Mouse (Mus musculus): ENCODE results near the gene C7. TPM values are rescaled to one million over a fixed set of nuclear protein-coding genes. Genes with fewer than 3 reads are reported as not detected.

The C7 gene
- under 1 TPM; 0.65 to 0.81 TPM for total RNA-seq (2021)
- long read RNA-seq, experiment 1, partial matches to known transcripts: 2 of 2 reads
- long read RNA-seq, experiment 1, other reads (novel, unspliced or antisense): 0 of 2 reads
- long read RNA-seq, experiment 2, partial matches to known transcripts: 0 of 1 reads
- long read RNA-seq, experiment 2, other reads (novel, unspliced or antisense): 1 of 1 reads

DNA sequence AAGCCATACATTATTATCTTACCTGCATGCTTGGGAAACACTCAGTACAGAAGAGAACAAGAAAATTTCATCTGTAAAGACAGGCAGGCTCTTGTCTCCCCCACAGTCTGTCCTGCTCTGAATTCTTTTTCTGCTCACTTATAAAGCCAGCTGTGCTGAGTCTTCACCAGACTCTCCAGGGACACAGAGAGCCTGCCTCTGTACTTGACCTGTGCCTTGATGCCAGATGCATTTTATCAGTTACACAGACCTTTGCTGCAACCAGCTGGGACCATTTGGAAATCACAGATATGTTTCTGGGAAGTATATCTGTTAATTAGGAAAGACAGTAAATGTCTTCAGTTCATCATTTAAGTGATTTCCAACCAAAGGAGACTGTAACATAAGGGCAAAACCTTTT is at the start of gene C7:
Gene C7, minus strand, starts transcription at position 106 of the 400 bp plus-strand sequence.
- no peak for TF ChIP-seq CTCF (IDR thresholded peaks at IDR 0.05)
- DNase-seq (ENCODE audit: extremely low spot score in 1 of 2, low spot score in 2 of 2): no peak
- intact Hi-C loops (cut with DNase I): no loop called here
- Histone ChIP-seq H3K27ac (no peak within 1 kb of the TSS), H3K4me3 (no peak within 1 kb of the TSS)

DNA sequence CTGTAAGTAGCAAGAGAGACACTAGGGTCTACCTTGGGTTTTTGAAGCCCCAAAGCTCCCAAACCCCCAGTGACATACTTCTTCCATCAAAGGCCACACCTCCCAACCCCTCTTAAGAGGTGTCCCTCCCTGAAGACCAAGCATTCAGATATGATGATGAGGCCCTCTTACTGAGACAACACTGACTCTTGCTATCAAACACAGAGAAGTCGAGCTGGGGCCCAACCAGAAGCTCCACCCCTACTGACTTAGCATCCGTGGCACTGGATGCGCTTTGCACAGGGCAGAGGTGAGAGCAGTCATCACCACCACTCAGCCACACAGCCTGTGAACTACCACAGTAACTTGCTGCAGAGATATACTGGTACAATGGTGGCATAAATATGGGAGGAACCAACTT is 49.1 kb upstream of the C7 start:
- DNase-seq (ENCODE audit: extremely low spot score in 1 of 2, low spot score in 2 of 2): no peak
- intact Hi-C loops (cut with DNase I): no loop called here
- Histone ChIP-seq H3K27ac (no peak overlapping the region), H3K4me3 (no peak overlapping the region)
- no peak for TF ChIP-seq CTCF (IDR thresholded peaks at IDR 0.05)

DNA sequence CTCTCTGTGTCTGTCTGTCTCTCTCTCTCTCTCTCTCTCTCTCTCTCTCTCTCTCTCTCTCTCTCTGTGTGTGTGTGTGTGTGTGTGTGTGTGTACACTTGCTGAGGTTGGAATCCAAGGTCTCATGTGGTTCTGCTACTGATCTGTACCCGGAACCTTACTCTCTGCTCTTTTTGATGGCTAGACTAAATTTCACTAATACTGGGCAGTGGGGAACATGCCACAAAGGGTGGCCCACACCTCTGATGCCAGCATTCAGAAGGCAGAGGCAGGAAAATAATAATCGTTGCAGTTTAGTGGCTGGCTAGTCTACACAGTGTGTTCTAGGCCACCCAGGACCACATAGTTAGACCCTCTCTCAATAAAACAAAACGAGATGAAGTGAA is 45.1 kb upstream of the C7 start:
- TF ChIP-seq CTCF (IDR thresholded peaks at IDR 0.05): no peak
- no peak overlapping the region for H3K27ac ChIP-seq
- intact Hi-C loops (cut with DNase I): loop anchor here (5.0 kb wide), 2 partner anchors 1051 to 1151 kb away; no protein-coding TSS in a partner anchor

DNA sequence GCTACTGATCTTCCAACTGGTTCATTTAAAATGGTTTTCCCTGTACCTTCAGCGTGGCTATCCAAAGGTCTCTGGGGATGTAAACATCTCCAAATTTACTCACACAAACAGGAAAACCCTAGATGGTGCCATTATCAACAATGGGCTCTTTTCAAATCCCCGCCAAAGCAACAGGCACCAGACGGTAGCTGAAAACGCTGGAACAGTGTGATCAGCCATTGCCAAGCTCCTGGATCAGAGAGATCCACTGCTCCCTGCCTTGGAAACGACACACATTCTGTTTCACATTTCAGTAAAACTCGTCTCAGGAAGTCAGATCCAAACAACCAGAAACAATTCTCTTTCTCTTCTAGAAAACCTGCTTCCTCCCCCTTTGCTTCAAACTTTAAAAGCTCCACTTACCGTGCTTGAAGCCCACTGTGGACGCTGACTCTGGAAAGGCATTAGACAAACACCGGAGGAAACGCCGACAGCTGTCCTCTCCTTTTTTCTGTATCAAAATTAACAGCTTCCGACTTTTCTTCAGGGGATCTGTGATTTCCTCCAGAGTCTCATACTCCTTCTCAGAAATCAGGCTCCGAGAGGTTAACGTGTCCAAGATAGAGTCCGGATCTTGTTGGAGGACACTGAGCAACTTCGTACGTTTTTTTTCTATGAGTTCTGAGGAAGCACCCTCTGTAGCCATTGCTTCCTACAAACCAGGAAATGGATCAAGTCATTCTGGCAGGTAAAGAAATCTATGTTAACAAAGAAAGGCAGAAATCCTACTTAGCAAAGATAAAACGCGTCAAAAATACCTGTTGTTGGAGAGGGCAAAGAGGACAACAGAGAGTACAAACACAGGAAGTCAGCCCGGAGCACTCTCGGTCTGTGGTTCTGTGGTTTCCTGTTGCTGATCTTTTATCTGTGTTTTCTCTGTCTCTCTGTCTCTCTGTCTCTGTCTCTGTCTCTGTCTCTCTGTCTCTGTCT is 44.4 kb upstream of the C7 start, which contains the start of gene Card6:
Gene Card6, minus strand, starts transcription at position 854 of the 969 bp plus-strand sequence.
- no peak for TF ChIP-seq CTCF (IDR thresholded peaks at IDR 0.05)
- DNase-seq (ENCODE audit: extremely low spot score in 1 of 2, low spot score in 2 of 2): no peak
- intact Hi-C loops (cut with DNase I): loop anchor here (5.0 kb wide), 2 partner anchors 1051 to 1151 kb away; no protein-coding TSS in a partner anchor
- H3K4me3 ChIP-seq: peak within 1 kb of the TSS; percentile 41
- peak within 1 kb of the TSS; percentile 61 for H3K27ac ChIP-seq

More for the DNA sequence above, 45.1 kb upstream of the C7 start:
- no peak for DNase-seq (ENCODE audit: extremely low spot score in 1 of 2, low spot score in 2 of 2)
- H3K4me3 ChIP-seq: no peak overlapping the region

DNA sequence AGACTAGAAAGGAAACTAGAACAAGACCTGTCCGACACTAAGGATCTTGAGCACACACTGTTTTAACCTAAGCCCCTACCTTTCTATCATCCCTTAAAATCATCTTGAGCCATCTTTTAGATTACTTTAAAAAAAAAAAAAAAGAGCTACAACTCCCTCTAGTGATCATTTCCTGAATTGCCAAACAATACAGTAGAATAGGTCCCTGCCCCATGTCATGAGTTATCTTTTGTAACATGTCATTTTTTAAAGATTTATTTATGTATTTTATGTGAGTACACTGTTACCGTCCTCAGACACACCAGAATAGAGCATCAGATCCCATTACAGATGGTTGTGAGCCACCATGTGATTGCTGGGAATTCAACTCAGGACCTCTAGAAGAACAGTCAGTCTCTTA is 42.8 kb upstream of the C7 start:
- TF ChIP-seq CTCF (IDR thresholded peaks at IDR 0.05): peak; percentile 78
- Histone ChIP-seq H3K4me3 (no peak overlapping the region), H3K27ac (no peak overlapping the region)
- intact Hi-C loops (cut with DNase I): loop anchor here (5.0 kb wide), 2 partner anchors 1049 to 1149 kb away; no protein-coding TSS in a partner anchor
- no peak for DNase-seq (ENCODE audit: extremely low spot score in 1 of 2, low spot score in 2 of 2)

DNA sequence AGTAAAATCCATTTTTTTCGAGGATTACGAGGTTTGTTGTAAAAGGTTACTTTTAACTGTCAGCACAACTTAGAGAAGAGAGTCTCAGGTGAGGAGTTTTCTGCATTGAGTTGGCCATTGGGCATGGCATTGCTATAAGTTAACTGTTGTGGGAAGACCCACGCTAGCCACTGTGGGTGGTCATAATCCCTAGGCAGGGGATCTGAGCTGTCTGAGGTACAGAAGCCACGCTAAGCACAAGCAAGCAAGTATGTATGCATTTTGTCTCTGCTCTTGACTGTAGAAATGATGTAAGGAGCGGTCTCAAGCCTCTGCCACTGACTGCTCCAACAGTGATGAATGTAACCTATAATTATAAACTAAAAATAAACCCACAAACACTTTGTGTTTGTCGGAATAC is 42.4 kb upstream of the C7 start:
- no peak overlapping the region for H3K4me3 ChIP-seq
- no peak for DNase-seq (ENCODE audit: extremely low spot score in 1 of 2, low spot score in 2 of 2)
- no peak overlapping the region for H3K27ac ChIP-seq
- intact Hi-C loops (cut with DNase I): loop anchor here (5.0 kb wide), 2 partner anchors 1049 to 1149 kb away; no protein-coding TSS in a partner anchor
- TF ChIP-seq CTCF (IDR thresholded peaks at IDR 0.05): no peak

DNA sequence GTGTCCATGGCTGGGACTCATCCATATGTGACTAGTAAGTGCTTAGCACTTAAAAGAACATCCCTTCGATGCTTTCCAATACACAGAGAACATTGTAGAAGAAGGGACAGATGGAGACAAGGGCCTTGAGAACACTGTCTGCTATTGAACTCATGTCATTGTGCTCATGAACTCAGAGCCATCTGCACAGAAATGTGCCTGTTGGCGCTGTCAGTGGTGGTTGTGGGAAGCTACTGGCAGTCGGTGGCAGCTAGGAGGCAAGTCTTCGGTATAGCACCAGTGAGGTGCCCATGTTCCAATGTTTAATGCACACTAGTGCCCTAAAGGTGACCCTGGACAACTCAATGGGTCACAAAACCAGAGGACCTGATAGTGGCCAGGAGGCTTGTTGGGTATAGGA is 38.8 kb upstream of the C7 start:
- DNase-seq (ENCODE audit: extremely low spot score in 1 of 2, low spot score in 2 of 2): no peak
- no peak overlapping the region for H3K27ac ChIP-seq
- intact Hi-C loops (cut with DNase I): no loop called here
- no peak overlapping the region for H3K4me3 ChIP-seq
- no peak for TF ChIP-seq CTCF (IDR thresholded peaks at IDR 0.05)

DNA sequence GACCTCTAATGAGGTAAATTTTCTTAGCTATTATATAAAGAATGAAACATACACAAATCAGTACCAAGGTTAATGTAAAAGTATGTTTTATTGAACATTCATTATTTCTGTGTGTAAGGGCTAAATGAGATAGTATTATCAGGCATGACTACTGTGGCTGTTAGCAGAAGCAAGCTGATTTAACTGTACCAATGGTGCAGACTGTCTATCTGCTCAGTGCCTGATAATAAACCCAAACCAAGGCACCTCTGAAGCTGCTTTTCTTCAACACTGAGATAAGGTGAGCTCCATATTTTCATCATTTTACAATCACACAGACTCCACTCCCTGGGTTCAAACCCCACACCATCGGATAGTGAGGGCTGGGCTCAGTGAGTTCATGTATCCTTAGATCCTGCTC is 33.8 kb upstream of the C7 start:
- intact Hi-C loops (cut with DNase I): no loop called here
- H3K27ac ChIP-seq: no peak overlapping the region
- no peak overlapping the region for H3K4me3 ChIP-seq
- no peak for DNase-seq (ENCODE audit: extremely low spot score in 1 of 2, low spot score in 2 of 2)
- TF ChIP-seq CTCF (IDR thresholded peaks at IDR 0.05): no peak

DNA sequence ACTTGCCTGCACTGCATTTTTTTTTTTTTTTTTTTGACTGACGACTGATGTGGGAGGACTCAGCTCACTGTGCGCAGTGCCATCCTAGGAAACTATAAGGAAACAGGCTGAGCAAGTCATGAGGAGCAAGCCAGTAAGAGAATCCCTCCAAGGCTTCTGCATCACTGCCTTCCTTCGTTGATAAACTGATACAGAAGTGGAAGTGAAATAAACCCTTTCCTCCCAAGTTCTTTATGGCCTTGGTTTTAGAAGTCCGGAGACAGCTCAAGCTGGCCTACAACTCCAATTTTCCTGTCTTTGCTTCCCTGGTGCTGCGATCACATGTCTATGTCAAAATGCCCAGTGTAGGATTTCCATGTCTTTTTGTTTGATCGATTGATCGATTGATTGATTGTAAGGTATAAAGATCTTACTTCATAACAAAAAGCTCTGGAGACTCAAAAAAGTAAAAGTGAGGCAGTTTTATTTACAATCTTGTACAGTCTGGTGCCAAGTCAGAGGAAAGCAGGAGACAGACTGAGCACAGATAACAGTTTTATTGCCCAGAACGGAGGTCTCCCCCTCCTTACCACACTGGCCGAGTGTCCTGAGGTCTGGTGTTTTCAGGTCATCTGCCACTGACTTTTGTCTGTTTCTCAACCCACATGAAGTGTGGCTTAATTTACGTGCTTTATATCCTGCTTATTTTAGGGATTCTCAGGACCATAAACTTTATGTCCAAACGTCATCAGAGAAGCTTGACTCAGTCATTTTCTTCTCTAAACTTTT is 32.2 kb upstream of the C7 start:
- intact Hi-C loops (cut with DNase I): no loop called here
- TF ChIP-seq CTCF (IDR thresholded peaks at IDR 0.05): no peak
- no peak overlapping the region for H3K4me3 ChIP-seq
- no peak for DNase-seq (ENCODE audit: extremely low spot score in 1 of 2, low spot score in 2 of 2)
- no peak overlapping the region for H3K27ac ChIP-seq

DNA sequence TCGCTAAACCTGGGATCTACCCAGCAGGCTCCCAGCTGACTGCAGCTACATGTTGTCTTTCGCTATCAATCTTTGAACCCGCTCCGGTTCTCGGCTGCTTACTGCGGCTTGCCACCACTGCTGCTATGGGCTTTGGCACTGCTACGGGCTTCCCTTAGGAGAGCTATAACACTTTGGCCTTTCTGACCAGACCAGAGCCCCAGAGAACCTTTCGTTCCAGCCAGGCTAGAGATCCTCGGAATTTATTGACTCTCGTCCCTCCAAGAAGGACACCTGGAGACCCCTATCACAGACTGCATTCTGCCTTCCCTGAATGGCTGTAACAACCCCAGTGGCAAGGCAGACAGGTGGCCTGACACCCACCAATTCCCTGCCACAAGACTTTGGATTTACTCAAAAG is 26.6 kb upstream of the C7 start:
- no peak overlapping the region for H3K4me3 ChIP-seq

DNA sequence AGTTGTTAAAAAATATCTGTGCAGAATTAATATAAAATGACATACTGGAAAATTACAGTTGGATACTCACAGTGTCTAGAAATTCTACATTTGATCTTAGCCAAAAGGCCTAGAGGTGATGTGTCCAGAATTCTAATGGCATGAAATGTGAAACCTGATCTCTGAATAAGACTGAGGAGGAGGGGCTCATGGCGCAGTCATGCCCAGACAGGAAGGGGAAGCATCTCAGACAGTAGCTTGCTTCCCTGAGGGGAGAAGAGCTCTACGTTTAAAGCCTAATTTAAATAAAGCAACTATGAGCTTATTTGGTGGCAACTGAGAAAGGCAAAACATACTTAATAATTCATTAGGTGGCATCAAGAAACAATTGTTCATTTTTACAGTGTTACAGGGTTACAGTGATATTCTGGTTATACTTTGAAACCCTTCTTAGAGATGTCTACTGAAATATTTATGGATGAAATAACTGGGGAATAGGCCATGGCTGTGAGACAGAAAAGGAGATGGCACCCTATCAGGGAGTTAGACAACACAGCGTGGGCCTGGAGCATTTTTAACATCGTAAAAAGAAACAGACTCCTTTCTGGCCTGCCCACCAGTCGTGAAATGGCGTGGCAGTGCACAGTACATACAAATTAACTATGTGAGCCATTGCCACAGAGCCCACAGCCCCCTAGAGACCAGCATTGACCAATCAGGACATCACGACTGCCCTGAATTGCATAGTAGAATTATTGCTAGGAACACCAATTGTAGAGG is 25.5 kb upstream of the C7 start:
- Histone ChIP-seq H3K4me3 (no peak overlapping the region), H3K27ac (no peak overlapping the region)
- no peak for TF ChIP-seq CTCF (IDR thresholded peaks at IDR 0.05)
- intact Hi-C loops (cut with DNase I): no loop called here
- no peak for DNase-seq (ENCODE audit: extremely low spot score in 1 of 2, low spot score in 2 of 2)

More for the DNA sequence above, 26.6 kb upstream of the C7 start:
- no peak overlapping the region for H3K27ac ChIP-seq
- DNase-seq (ENCODE audit: extremely low spot score in 1 of 2, low spot score in 2 of 2): no peak
- intact Hi-C loops (cut with DNase I): no loop called here
- no peak for TF ChIP-seq CTCF (IDR thresholded peaks at IDR 0.05)
